Mouse (Mus musculus) limb, embryonic 15.5 days (tissue): Measurements from ENCODE around the gene S100b. TPM values are rescaled to one million over a fixed set of nuclear protein-coding genes. Genes with fewer than 3 reads are reported as not detected.

Source experiments
- ATAC-seq: fragments of 200-750 bp; cut with Nextera tagmentation; 2 replicates; pipeline ENCODE4 v1.8.0; 2017; ENCODE audit warnings: low read depth, moderate TSS enrichment; ENCODE audit not compliant: insufficient number of reproducible peaks, low FRiP score, low TSS enrichment
- H3K27ac ChIP-seq: fragments of 300-500 bp; sonication (generic); 2 replicates; pipeline ENCODE4 v1.5.1; 2015; ENCODE audit warnings: moderate library complexity, mild to moderate bottlenecking, inconsistent platforms
- H3K27me3 ChIP-seq: fragments of 300-500 bp; sonication (generic); 2 replicates; pipeline ENCODE4 v1.6.1; 2015; ENCODE audit warnings: inconsistent platforms
- H3K36me3 ChIP-seq: fragments of 300-500 bp; sonication (generic); 2 replicates; pipeline ENCODE4 v1.6.1; 2015; ENCODE audit warnings: inconsistent platforms
- H3K4me1 ChIP-seq: fragments of 300-500 bp; sonication (generic); 2 replicates; pipeline ENCODE4 v1.6.1; 2015; ENCODE audit warnings: inconsistent platforms
- H3K4me2 ChIP-seq: fragments of 300-500 bp; sonication (generic); 2 replicates; pipeline ENCODE4 v1.6.1; 2015; ENCODE audit warnings: mild to moderate bottlenecking, inconsistent platforms
- H3K4me3 ChIP-seq: fragments of 300-500 bp; sonication (generic); 2 replicates; pipeline ENCODE4 v1.5.1; 2015; ENCODE audit warnings: mild to moderate bottlenecking, inconsistent platforms
- H3K9ac ChIP-seq: fragments of 300-500 bp; sonication (generic); 2 replicates; pipeline ENCODE4 v1.6.1; 2015; ENCODE audit warnings: inconsistent platforms
- H3K9me3 ChIP-seq: fragments of 300-500 bp; sonication (generic); 2 replicates; pipeline ENCODE4 v1.6.1; 2016; ENCODE audit warnings: inconsistent platforms
- WGBS: fragments of 180-500 bp; shearing (Covaris S2); methylation state at CpG from one replicate; pipeline ENCODE4 v1.1.7; 2015; 5-methylcytosine and 5-hydroxymethylcytosine counted together
- polyA plus RNA-seq: library from polyadenylated mRNA; unstranded; fragments of >200 nt; fragmentation: Nextera tagmentation; extraction: Ambion mirVana; gene quantifications from 2 replicates; pipeline ENCODE4 v1.2.1, GENCODE M21; 2015

S100b gene
- 9.5 and 11.7 TPM in 2 replicates for polyA plus RNA-seq

GRCm38 (mm10) chr10:76253536-76253935 lies at the start of gene S100b:
Gene S100b, plus strand, starts transcription at chr10:76253853.
- peak within 1 kb of the TSS; percentile 19 for H3K4me2 ChIP-seq
- ATAC-seq, result peak; percentile 92
- no peaks in the 10 kb centered on the region for H3K9me3 ChIP-seq
- H3K27me3 ChIP-seq, result no peaks in the 10 kb centered on the region
- peak within 1 kb of the TSS; percentile 77 for H3K27ac ChIP-seq
- H3K9ac ChIP-seq, result no peak within 1 kb of the TSS; the same call in 1 of the 2 replicates
- H3K4me3 ChIP-seq, result peak within 1 kb of the TSS; percentile 23
- 19% methylated on average over 4 of the region's 4 CpGs for WGBS
- peaks cover 24% of the 10 kb centered on the region for H3K4me1 ChIP-seq
- no peaks in the 10 kb centered on the region; the same call in 1 of the 2 replicates for H3K36me3 ChIP-seq

DNA sequence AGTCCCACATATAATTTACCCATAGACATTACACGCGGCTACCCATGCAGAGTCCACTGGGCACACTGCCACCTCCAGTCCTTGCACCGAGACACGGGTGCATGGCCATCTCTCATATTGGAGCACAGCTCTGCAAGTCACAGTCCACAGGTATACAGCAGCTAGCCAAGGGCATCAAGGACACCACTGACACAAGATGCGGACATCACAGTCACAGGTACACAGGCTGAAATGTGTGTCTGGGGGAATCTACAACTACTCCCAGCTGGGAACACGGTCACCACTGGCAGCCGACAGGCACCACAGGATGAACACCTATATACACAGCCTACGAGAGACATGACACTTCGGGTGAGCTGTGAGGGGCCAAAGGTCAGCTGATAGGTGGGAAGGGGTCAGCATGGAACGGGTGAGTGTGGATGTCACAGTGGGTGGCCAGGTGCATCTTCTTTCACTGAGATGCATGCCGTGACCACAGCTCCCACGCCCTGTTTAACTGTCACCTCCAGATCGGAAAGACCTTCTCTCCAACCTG lies 46.3 kb upstream of the S100b start:
- H3K4me2 ChIP-seq, result no peak overlapping the region
- H3K4me1 ChIP-seq, result no peaks in the 10 kb centered on the region
- no peaks in the 10 kb centered on the region for H3K27me3 ChIP-seq
- 88% methylated on average over 13 of the region's 13 CpGs for WGBS
- H3K4me3 ChIP-seq, result no peak overlapping the region
- H3K36me3 ChIP-seq, result peaks cover 45% of the 10 kb centered on the region
- ATAC-seq, result no peak
- H3K27ac ChIP-seq, result no peak overlapping the region
- no peaks in the 10 kb centered on the region for H3K9me3 ChIP-seq
- no peak overlapping the region for H3K9ac ChIP-seq

DNA sequence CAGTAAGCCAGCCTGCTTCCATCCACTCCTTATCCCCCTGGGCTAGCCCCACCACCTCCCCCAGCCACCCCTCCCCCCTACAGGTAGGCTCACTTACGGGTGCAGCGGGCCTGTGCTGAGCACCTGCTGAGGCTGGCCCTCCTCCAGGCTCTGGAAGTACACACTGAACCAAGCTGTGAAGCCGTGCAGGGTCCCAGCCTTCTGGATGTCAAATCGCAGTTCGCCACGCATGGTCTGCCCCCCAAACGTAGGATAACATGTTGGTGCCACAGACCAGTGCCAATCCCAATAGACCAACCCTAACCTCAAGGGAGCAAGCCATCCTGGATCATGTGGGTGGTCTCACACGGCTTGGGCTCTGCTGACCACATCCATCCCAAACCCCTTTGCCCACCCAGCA lies 44.4 kb upstream of the S100b start:
- 85% methylated on average over 8 of the region's 8 CpGs for WGBS
- H3K27me3 ChIP-seq, result no peaks in the 10 kb centered on the region
- H3K4me2 ChIP-seq, result no peak overlapping the region
- H3K4me1 ChIP-seq, result no peaks in the 10 kb centered on the region
- ATAC-seq, result no peak
- H3K4me3 ChIP-seq, result no peak overlapping the region
- H3K36me3 ChIP-seq, result peaks cover 62% of the 10 kb centered on the region
- H3K27ac ChIP-seq, result no peak overlapping the region
- H3K9me3 ChIP-seq, result no peaks in the 10 kb centered on the region
- no peak overlapping the region for H3K9ac ChIP-seq

DNA sequence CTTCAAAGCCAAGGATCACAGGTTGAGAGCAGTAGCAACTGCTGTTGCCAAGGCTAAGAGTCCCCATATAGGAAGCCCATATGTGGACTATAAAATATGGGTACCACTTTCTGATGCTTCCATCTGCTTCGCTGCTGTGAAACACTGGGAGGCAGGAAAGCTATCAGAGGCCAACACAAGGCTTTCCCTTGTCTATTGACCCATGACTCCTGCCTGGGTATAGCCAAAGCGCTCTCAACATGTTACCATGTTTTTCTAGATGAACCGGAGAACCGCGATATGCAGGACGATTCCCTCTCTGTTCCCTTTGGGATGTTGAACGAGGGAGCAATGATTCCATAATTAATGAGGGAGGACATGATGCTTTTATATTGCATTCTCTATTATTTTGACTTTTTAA lies 42.8 kb upstream of the S100b start:
- ATAC-seq, result no peak
- no peak overlapping the region for H3K27ac ChIP-seq
- no peak overlapping the region for H3K4me2 ChIP-seq
- WGBS, result 95% methylated on average over 7 of the region's 7 CpGs
- no peak overlapping the region for H3K9ac ChIP-seq
- H3K4me1 ChIP-seq, result no peaks in the 10 kb centered on the region
- H3K9me3 ChIP-seq, result no peaks in the 10 kb centered on the region
- H3K27me3 ChIP-seq, result no peaks in the 10 kb centered on the region
- H3K36me3 ChIP-seq, result peaks cover 78% of the 10 kb centered on the region
- no peak overlapping the region for H3K4me3 ChIP-seq

GRCm38 (mm10) chr10:76212121-76212520 lies 41.5 kb upstream of the S100b start:
- WGBS, result 89% methylated on average over 6 of the region's 6 CpGs

DNA sequence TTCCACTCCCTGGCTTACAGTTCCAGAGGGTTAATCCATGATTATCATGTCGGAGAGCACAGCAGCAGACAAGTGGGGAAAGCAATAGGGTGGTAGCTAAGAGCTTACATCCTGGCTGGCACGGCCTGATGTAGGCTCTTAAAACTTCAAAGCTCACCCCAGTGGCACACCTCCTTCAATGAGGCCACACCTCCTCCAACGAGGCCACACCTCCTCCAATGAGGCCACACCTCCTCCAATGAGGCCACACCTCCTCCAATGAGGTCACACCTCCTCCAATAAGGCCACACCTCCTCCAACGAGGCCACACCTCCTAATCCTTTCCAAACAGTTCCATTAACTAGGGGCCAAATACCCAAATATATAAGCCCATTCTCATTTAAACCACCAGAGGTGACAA lies 39.5 kb upstream of the S100b start:
- Histone ChIP-seq H3K36me3 (peaks cover 80% of the 10 kb centered on the region), H3K4me2 (no peak overlapping the region), H3K9me3 (no peaks in the 10 kb centered on the region), H3K27me3 (no peaks in the 10 kb centered on the region), H3K4me1 (no peaks in the 10 kb centered on the region), H3K27ac (no peak overlapping the region), H3K9ac (no peak overlapping the region), H3K4me3 (no peak overlapping the region)
- 89% methylated on average over 4 of the region's 4 CpGs for WGBS
- no peak for ATAC-seq

More at GRCm38 (mm10) chr10:76212121-76212520, 41.5 kb upstream of the S100b start:
- ATAC-seq, result no peak
- no peaks in the 10 kb centered on the region for H3K4me1 ChIP-seq
- H3K9ac ChIP-seq, result no peak overlapping the region
- H3K36me3 ChIP-seq, result peaks cover 85% of the 10 kb centered on the region
- no peak overlapping the region for H3K4me3 ChIP-seq
- no peak overlapping the region for H3K4me2 ChIP-seq
- H3K27ac ChIP-seq, result no peak overlapping the region
- no peaks in the 10 kb centered on the region for H3K27me3 ChIP-seq
- H3K9me3 ChIP-seq, result no peaks in the 10 kb centered on the region

- ATAC-seq, result no peak
- H3K27me3 ChIP-seq, result no peaks in the 10 kb centered on the region
- 96% methylated on average over 17 of the region's 17 CpGs for WGBS
These were observed 36.6 kb upstream of the S100b start for GRCm38 (mm10) chr10:76217056-76217455.

DNA sequence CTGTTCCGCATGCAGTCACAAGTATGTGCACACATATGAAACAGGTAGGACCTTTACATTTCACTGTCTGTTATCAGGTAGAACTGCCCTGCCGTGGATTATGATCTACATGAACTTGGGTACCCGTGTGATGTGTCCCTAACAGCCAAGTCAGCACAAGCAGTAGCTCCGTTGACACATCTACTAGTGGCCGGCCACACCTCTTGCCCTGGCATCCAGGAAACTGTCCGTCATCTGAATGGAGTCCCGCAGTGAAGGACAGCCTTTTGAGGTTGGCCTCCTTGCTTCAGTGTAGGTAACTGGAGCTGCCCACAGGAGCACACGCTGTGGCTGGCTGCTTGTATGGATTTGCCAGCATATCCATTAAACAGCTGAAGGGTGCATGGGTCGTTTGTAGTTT lies 35.4 kb upstream of the S100b start:
- Histone ChIP-seq H3K4me2 (no peak overlapping the region), H3K4me3 (no peak overlapping the region), H3K4me1 (no peaks in the 10 kb centered on the region), H3K36me3 (peaks cover 86% of the 10 kb centered on the region), H3K9ac (no peak overlapping the region), H3K27me3 (no peaks in the 10 kb centered on the region), H3K9me3 (no peaks in the 10 kb centered on the region), H3K27ac (no peak overlapping the region)
- ATAC-seq, result no peak
- WGBS, result 80% methylated on average over 9 of the region's 9 CpGs

More at GRCm38 (mm10) chr10:76217056-76217455, 36.6 kb upstream of the S100b start:
- Histone ChIP-seq H3K4me3 (no peak overlapping the region), H3K27ac (no peak overlapping the region), H3K4me1 (no peaks in the 10 kb centered on the region), H3K36me3 (peaks cover 85% of the 10 kb centered on the region), H3K4me2 (no peak overlapping the region), H3K9ac (no peak overlapping the region), H3K9me3 (no peaks in the 10 kb centered on the region)

GRCm38 (mm10) chr10:76225944-76226343 lies 27.7 kb upstream of the S100b start:
- no peak for ATAC-seq
- H3K9me3 ChIP-seq, result no peaks in the 10 kb centered on the region
- H3K9ac ChIP-seq, result no peak overlapping the region
- H3K4me1 ChIP-seq, result no peaks in the 10 kb centered on the region
- H3K4me3 ChIP-seq, result no peak overlapping the region
- no peak overlapping the region for H3K4me2 ChIP-seq
- H3K27ac ChIP-seq, result no peak overlapping the region
- peaks cover 45% of the 10 kb centered on the region for H3K36me3 ChIP-seq
- H3K27me3 ChIP-seq, result no peaks in the 10 kb centered on the region
- 92% methylated on average over 11 of the region's 11 CpGs for WGBS

- Histone ChIP-seq H3K27me3 (no peaks in the 10 kb centered on the region), H3K27ac (no peak overlapping the region), H3K4me3 (no peak overlapping the region), H3K9me3 (no peaks in the 10 kb centered on the region), H3K4me2 (no peak overlapping the region), H3K9ac (no peak overlapping the region), H3K4me1 (peaks cover 2% of the 10 kb centered on the region; the same call in 1 of the 2 replicates), H3K36me3 (peaks cover 13% of the 10 kb centered on the region)
- WGBS, result 71% methylated on average over 1 of the region's 1 CpGs
- ATAC-seq, result no peak
These were observed 24.0 kb upstream of the S100b start for GRCm38 (mm10) chr10:76229627-76230026.

- Histone ChIP-seq H3K9me3 (no peaks in the 10 kb centered on the region), H3K27me3 (no peaks in the 10 kb centered on the region), H3K4me2 (peak within 1 kb of the TSS; percentile 80), H3K36me3 (peaks cover 4% of the 10 kb centered on the region; the same call in 1 of the 2 replicates), H3K9ac (peak within 1 kb of the TSS; percentile 69), H3K4me3 (peak within 1 kb of the TSS; percentile 77), H3K4me1 (peaks cover 18% of the 10 kb centered on the region; the same call in 1 of the 2 replicates), H3K27ac (peak within 1 kb of the TSS; percentile 92)
- under 1% methylated on average over 47 of the region's 47 CpGs for WGBS
- peak; percentile 96 for ATAC-seq
These were observed 16.1 kb upstream of the S100b start, which contains the start of gene Prmt2 for GRCm38 (mm10) chr10:76237341-76238225. Gene Prmt2, minus strand, starts transcription at chr10:76237865.

GRCm38 (mm10) chr10:76239401-76239800 lies 14.3 kb upstream of the S100b start:
- no peak for ATAC-seq
- H3K9ac ChIP-seq, result no peak overlapping the region
- H3K4me1 ChIP-seq, result peaks cover 16% of the 10 kb centered on the region; the same call in 1 of the 2 replicates
- no peaks in the 10 kb centered on the region for H3K9me3 ChIP-seq
- no peak overlapping the region for H3K4me3 ChIP-seq
- WGBS, result 56% methylated on average over 4 of the region's 4 CpGs
- peaks cover 4% of the 10 kb centered on the region; the same call in 1 of the 2 replicates for H3K36me3 ChIP-seq
- H3K4me2 ChIP-seq, result no peak overlapping the region
- no peaks in the 10 kb centered on the region for H3K27me3 ChIP-seq
- H3K27ac ChIP-seq, result no peak overlapping the region
